ENCODE assay signal across 9 mouse cellular contexts in genomic region chr5:33430511-33431172, GRCm38 (mm10). TPM values are rescaled to one million over a fixed set of nuclear protein-coding genes. Genes with fewer than 3 reads are reported as not detected.
DNase-seq lines count a peak whose midpoint lies in the region; ATAC-seq and TF ChIP-seq lines count a peak whose summit lies in the region.
"Had no signal": no experiment of that assay in that cellular context is flagged by ENCODE, and none has a peak within 500 bp of the region (broad histone marks: within the 10 kb centered on the region; RNA-seq: fewer than 3 reads in every experiment).

No protein-coding gene starts in this region.

- H3K4me3 ChIP-seq in E14TG2a.4 (replicated peaks; ENCODE audit: low read length): peak overlapping the region; percentile 63
- H3K4me3 ChIP-seq in forebrain, embryonic 13.5 days: peak overlapping the region; percentile 26
- H3K4me3 ChIP-seq in liver, embryonic 11.5 days (ENCODE audit: low read depth, low read length): peak overlapping the region; percentile 20; the same call in 1 of the 2 replicates

- H3K9ac ChIP-seq in forebrain, embryonic 13.5 days: no peak overlapping the region
- H3K9ac ChIP-seq in liver, embryonic 11.5 days (ENCODE audit: low read depth, low read length): no peak overlapping the region

- H3K27ac ChIP-seq in forebrain, embryonic 13.5 days: no peak overlapping the region
- no peak overlapping the region for H3K27ac ChIP-seq in liver, embryonic 11.5 days (ENCODE audit: low read depth, low read length)

- peaks cover 8% of the 10 kb centered on the region; the same call in 1 of the 2 replicates for H3K9me3 ChIP-seq in E14TG2a.4 (ENCODE audit: low read length)
- no peaks in the 10 kb centered on the region for H3K9me3 ChIP-seq in forebrain, embryonic 13.5 days (replicated peaks)
- no peaks in the 10 kb centered on the region for H3K9me3 ChIP-seq in liver, embryonic 11.5 days (ENCODE audit: control insufficient read depth, low read length)

- peaks cover 44% of the 10 kb centered on the region for H3K4me1 ChIP-seq in E14TG2a.4 (replicated peaks; ENCODE audit: low read depth, low read length)
- peaks cover 30% of the 10 kb centered on the region for H3K4me1 ChIP-seq in forebrain, embryonic 13.5 days
- H3K4me1 ChIP-seq in liver, embryonic 11.5 days (replicated peaks; ENCODE audit: control insufficient read depth, insufficient read depth, low read length): peaks cover 10% of the 10 kb centered on the region; the same call in 1 of the 2 replicates

- no peak for TF ChIP-seq CTCF in E14TG2a.4 (conservative IDR thresholded peaks at IDR 0.05; ENCODE audit: low read length)

- under 1% methylated on average over 61 of the region's 64 CpGs for WGBS in forebrain, embryonic 13.5 days
- WGBS in liver, embryonic 11.5 days: 4% methylated on average over 64 of the region's 64 CpGs

- no peak for ATAC-seq in forebrain, embryonic 13.5 days
- no peak for ATAC-seq in liver, embryonic 11.5 days (replicated peaks; ENCODE audit: low FRiP score)

- peaks cover 99% of the 10 kb centered on the region for H3K27me3 ChIP-seq in E14TG2a.4 (ENCODE audit: insufficient read depth, low read length)
- peaks cover 99% of the 10 kb centered on the region for H3K27me3 ChIP-seq in forebrain, embryonic 13.5 days
- H3K27me3 ChIP-seq in liver, embryonic 11.5 days (replicated peaks; ENCODE audit: control insufficient read depth, insufficient read depth, low read length): peaks cover 92% of the 10 kb centered on the region

- H3K36me3 ChIP-seq in E14TG2a.4 (ENCODE audit: insufficient read depth, low read length): no peaks in the 10 kb centered on the region
- H3K36me3 ChIP-seq in forebrain, embryonic 13.5 days (ENCODE audit: poor library complexity, severe bottlenecking): no peaks in the 10 kb centered on the region
- H3K36me3 ChIP-seq in liver, embryonic 11.5 days (ENCODE audit: control insufficient read depth, insufficient read depth, low read length): no peaks in the 10 kb centered on the region

- peak; percentile 18 for DNase-seq in cerebellum, adult 8-10 months
- DNase-seq in cerebellum, postnatal 4 days (ENCODE audit: low spot score in 2 of 2): no peak
- peak; percentile 39 for DNase-seq in liver, embryonic 11.5 days (ENCODE audit: low spot score)
- DNase-seq in urinary bladder, postnatal 10 days (ENCODE audit: low spot score): no peak
- no peak for DNase-seq in layer of hippocampus, postnatal 14 days (ENCODE audit: low spot score in 2 of 2)
- no peak for DNase-seq in c-Kit-positive CD71-positive TER-119-positive erythroid progenitor cells, embryonic 14.5 days (ENCODE audit: low spot score)

- H3K4me2 ChIP-seq in forebrain, embryonic 13.5 days: peak overlapping the region; percentile 40
- H3K4me2 ChIP-seq in liver, embryonic 11.5 days: peak overlapping the region; percentile 38

RNA-seq across cellular contexts. Expression of gene Nkx1-1, which starts 3.1 kb away (rescaled TPM):
- not detected in 2 replicates for polyA plus RNA-seq in forebrain, embryonic 13.5 days (2015; fragmentation: Nextera tagmentation; extraction: Ambion mirVana)
- polyA plus RNA-seq in liver, embryonic 11.5 days (2014; fragmentation: Nextera tagmentation; extraction: Ambion mirVana): not detected in 2 replicates
- total RNA-seq in layer of hippocampus, postnatal 14 days (2021): not detected
- total RNA-seq: left cerebral cortex, postnatal 10 days had no signal

RNA-seq across cellular contexts. Expression of gene Uvssa, which starts 52.3 kb away (rescaled TPM):
- 8.0 and 8.2 TPM in 2 replicates for polyA plus RNA-seq in forebrain, embryonic 13.5 days (2015; fragmentation: Nextera tagmentation; extraction: Ambion mirVana)
- polyA plus RNA-seq in liver, embryonic 11.5 days (2014; fragmentation: Nextera tagmentation; extraction: Ambion mirVana): 4.9 and 5.6 TPM in 2 replicates
- 1 to 10 TPM; 7.6 to 9.9 TPM for total RNA-seq in layer of hippocampus, postnatal 14 days (2021)

Comparison
In these comparisons a context has a peak if more than half of its experiments do, and no peak if none do; other contexts are left out.
1. DNase-seq: peak in cerebellum, adult 8-10 months (single experiment) and liver, embryonic 11.5 days (single experiment); none in cerebellum, postnatal 4 days (0 of 2), urinary bladder, postnatal 10 days (single experiment), layer of hippocampus, postnatal 14 days (0 of 2) and c-Kit-positive CD71-positive TER-119-positive erythroid progenitor cells, embryonic 14.5 days (single experiment).
2. Peak in every context shown above with its lines, with median percentiles within 50 percentile points of each other: H3K4me3 ChIP-seq.